In genomic region chr2:59408040-59408587, GRCm38 (mm10) we compare ENCODE assay signal across 12 mouse cellular contexts.
DNase-seq lines count a peak whose midpoint lies in the region; ATAC-seq and TF ChIP-seq lines count a peak whose summit lies in the region.
"Had no signal": no experiment of that assay in that cellular context is flagged by ENCODE, and none has a peak within 500 bp of the region (broad histone marks: within the 10 kb centered on the region; RNA-seq: fewer than 3 reads in every experiment).

No protein-coding gene starts in this region.

- H3K4me3 ChIP-seq in heart, adult 2 months: no peak overlapping the region
- no peak overlapping the region for H3K4me3 ChIP-seq in midbrain, postnatal 0 days (ENCODE audit: low read depth, low read length)
- no peak overlapping the region for H3K4me3 ChIP-seq in midbrain, embryonic 13.5 days (replicated peaks)
- H3K4me3 ChIP-seq in neural tube, embryonic 15.5 days (replicated peaks): no peak overlapping the region
- H3K4me3 ChIP-seq in forebrain, embryonic 11.5 days (ENCODE audit: low read depth, low read length): no peak overlapping the region
- H3K4me3 ChIP-seq: embryonic facial prominence, embryonic 12.5 days had no signal

- peaks cover 11% of the 10 kb centered on the region for H3K4me1 ChIP-seq in heart, adult 2 months (ENCODE audit: control insufficient read depth, insufficient read depth, low read length)
- H3K4me1 ChIP-seq in midbrain, postnatal 0 days (ENCODE audit: insufficient read depth, low read length): no peaks in the 10 kb centered on the region
- no peaks in the 10 kb centered on the region for H3K4me1 ChIP-seq in midbrain, embryonic 13.5 days (replicated peaks)
- no peaks in the 10 kb centered on the region for H3K4me1 ChIP-seq in neural tube, embryonic 15.5 days
- H3K4me1 ChIP-seq in forebrain, embryonic 11.5 days (replicated peaks; ENCODE audit: control insufficient read depth, insufficient read depth, low read length): no peaks in the 10 kb centered on the region

- no peak overlapping the region for H3K4me2 ChIP-seq in midbrain, postnatal 0 days (ENCODE audit: low read depth, low read length, poor library complexity, severe bottlenecking)
- H3K4me2 ChIP-seq in midbrain, embryonic 13.5 days (replicated peaks): no peak overlapping the region
- H3K4me2 ChIP-seq in neural tube, embryonic 15.5 days: no peak overlapping the region
- H3K4me2 ChIP-seq in forebrain, embryonic 11.5 days (ENCODE audit: low read depth, low read length, severe bottlenecking): no peak overlapping the region
- H3K4me2 ChIP-seq: embryonic facial prominence, embryonic 12.5 days; midbrain, embryonic 11.5 days had no signal

- no peak for TF ChIP-seq POLR2A in heart, adult 2 months (IDR thresholded peaks at IDR 0.05; ENCODE audit: insufficient read depth, low read depth, low read length)

- TF ChIP-seq EP300 in heart, adult 2 months (IDR thresholded peaks at IDR 0.05; ENCODE audit: insufficient read depth, low read depth, low read length): no peak

- DNase-seq in heart, adult 2 months: no peak
- DNase-seq in heart, postnatal 25 days (ENCODE audit: low spot score): no peak
- no peak for DNase-seq in midbrain, postnatal 0 days (ENCODE audit: low spot score)
- DNase-seq in cerebellum, postnatal 25 days: peak; percentile 53 to 67
- no peak for DNase-seq in forebrain, embryonic 11.5 days (ENCODE audit: low spot score)
- no peak for DNase-seq in layer of hippocampus, adult 9-10 months (ENCODE audit: low spot score)
- DNase-seq: kidney, adult 11 months had no signal

- H3K36me3 ChIP-seq in heart, adult 2 months (ENCODE audit: control insufficient read depth, insufficient read depth, low read length): peaks cover 2% of the 10 kb centered on the region; the same call in 1 of the 2 replicates
- no peaks in the 10 kb centered on the region for H3K36me3 ChIP-seq in midbrain, postnatal 0 days (ENCODE audit: insufficient read depth, low read length)
- no peaks in the 10 kb centered on the region for H3K36me3 ChIP-seq in midbrain, embryonic 13.5 days
- no peaks in the 10 kb centered on the region for H3K36me3 ChIP-seq in neural tube, embryonic 15.5 days
- no peaks in the 10 kb centered on the region for H3K36me3 ChIP-seq in forebrain, embryonic 11.5 days (ENCODE audit: control insufficient read depth, insufficient read depth, low read length)
- H3K36me3 ChIP-seq: embryonic facial prominence, embryonic 12.5 days had no signal

- H3K27me3 ChIP-seq in heart, adult 2 months (ENCODE audit: control insufficient read depth, insufficient read depth, low read length): no peaks in the 10 kb centered on the region
- no peaks in the 10 kb centered on the region for H3K27me3 ChIP-seq in midbrain, postnatal 0 days (ENCODE audit: insufficient read depth, low read length)
- no peaks in the 10 kb centered on the region for H3K27me3 ChIP-seq in midbrain, embryonic 13.5 days
- no peaks in the 10 kb centered on the region for H3K27me3 ChIP-seq in neural tube, embryonic 15.5 days (replicated peaks)
- H3K27me3 ChIP-seq in forebrain, embryonic 11.5 days (ENCODE audit: control insufficient read depth, insufficient read depth, low read length): no peaks in the 10 kb centered on the region
- H3K27me3 ChIP-seq: embryonic facial prominence, embryonic 12.5 days had no signal

- no peaks in the 10 kb centered on the region for H3K79me2 ChIP-seq in heart, adult 2 months (replicated peaks; ENCODE audit: control insufficient read depth, insufficient read depth, low read length)

- no peak for ATAC-seq in midbrain, postnatal 0 days (ENCODE audit: low FRiP score)
- ATAC-seq in midbrain, embryonic 13.5 days: no peak
- no peak for ATAC-seq in neural tube, embryonic 15.5 days (ENCODE audit: low FRiP score)
- ATAC-seq in forebrain, embryonic 11.5 days (replicated peaks; ENCODE audit: low FRiP score): no peak

- WGBS in heart, adult 2 months: 76% methylated on average over 10 of the region's 10 CpGs
- 77% methylated on average over 10 of the region's 10 CpGs for WGBS in midbrain, postnatal 0 days
- WGBS in midbrain, embryonic 13.5 days: 84% methylated on average over 10 of the region's 10 CpGs
- 71% methylated on average over 10 of the region's 10 CpGs for WGBS in neural tube, embryonic 15.5 days
- 80% methylated on average over 10 of the region's 10 CpGs for WGBS in forebrain, embryonic 11.5 days

- intact Hi-C loops in heart, adult 2 months (cut with DNase I): no loop called here
- intact Hi-C loops in heart, postnatal 25 days (cut with DNase I): no loop called here

- no peaks in the 10 kb centered on the region for H3K9me3 ChIP-seq in midbrain, postnatal 0 days (ENCODE audit: low read length)
- H3K9me3 ChIP-seq in midbrain, embryonic 13.5 days: no peaks in the 10 kb centered on the region
- H3K9me3 ChIP-seq in neural tube, embryonic 15.5 days (replicated peaks): no peaks in the 10 kb centered on the region
- no peaks in the 10 kb centered on the region for H3K9me3 ChIP-seq in forebrain, embryonic 11.5 days (ENCODE audit: control insufficient read depth, low read length)
- H3K9me3 ChIP-seq: embryonic facial prominence, embryonic 12.5 days had no signal

- peak overlapping the region; percentile 79 for H3K27ac ChIP-seq in heart, adult 2 months
- peak overlapping the region; percentile 34; the same call in 1 of the 2 replicates for H3K27ac ChIP-seq in midbrain, postnatal 0 days (ENCODE audit: low read depth, low read length)
- H3K27ac ChIP-seq in midbrain, embryonic 13.5 days: no peak overlapping the region
- 0 out of 2 replicates have a peak overlapping the region, but pooled peaks have one; percentile 43 for H3K27ac ChIP-seq in neural tube, embryonic 15.5 days (replicated peaks)
- H3K27ac ChIP-seq in forebrain, embryonic 11.5 days (ENCODE audit: low read depth, low read length): no peak overlapping the region
- H3K27ac ChIP-seq: embryonic facial prominence, embryonic 12.5 days; liver, embryonic 14.5 days had no signal

- TF ChIP-seq CTCF in heart, adult 2 months (IDR thresholded peaks at IDR 0.05): no peak
- no peak for TF ChIP-seq CTCF in midbrain, postnatal 0 days (IDR thresholded peaks at IDR 0.05)

- no peak overlapping the region for H3K9ac ChIP-seq in heart, adult 2 months (ENCODE audit: low read depth, low read length)
- no peak overlapping the region for H3K9ac ChIP-seq in midbrain, postnatal 0 days (replicated peaks; ENCODE audit: low read length, poor library complexity, severe bottlenecking)
- H3K9ac ChIP-seq in midbrain, embryonic 13.5 days (replicated peaks): no peak overlapping the region
- no peak overlapping the region for H3K9ac ChIP-seq in neural tube, embryonic 15.5 days (replicated peaks)
- no peak overlapping the region for H3K9ac ChIP-seq in forebrain, embryonic 11.5 days (ENCODE audit: low read length)
- H3K9ac ChIP-seq: embryonic facial prominence, embryonic 12.5 days; liver, embryonic 14.5 days had no signal

Comparison
In these comparisons a context has a peak if more than half of its experiments do, and no peak if none do; other contexts are left out.
1. H3K27ac ChIP-seq: peak in heart, adult 2 months (single experiment), midbrain, postnatal 0 days (single experiment) and neural tube, embryonic 15.5 days (single experiment); none in midbrain, embryonic 13.5 days (single experiment) and forebrain, embryonic 11.5 days (single experiment).
2. DNase-seq: peak in cerebellum, postnatal 25 days (2 of 2); none in heart, adult 2 months (0 of 2), heart, postnatal 25 days (single experiment), midbrain, postnatal 0 days (single experiment), forebrain, embryonic 11.5 days (single experiment) and layer of hippocampus, adult 9-10 months (single experiment).